Mouse (Mus musculus): ENCODE measurements at regions not wholly inside any gene's neighbourhood (a gene's known extent, or its start where the extent isn't known, plus 50 kb on each side); places are given as distances from the start of the nearest gene placed in this dataset.

- Histone ChIP-seq H3K27ac (ENCODE audit: low read length) (no peak overlapping the region), H3K4me1 (ENCODE audit: control insufficient read depth, low read depth, low read length) (no peaks in the 10 kb centered on the region), H3K9me3 (replicated peaks; ENCODE audit: control insufficient read depth, low read length) (no peaks in the 10 kb centered on the region), H3K4me3 (ENCODE audit: low read depth, low read length) (no peak overlapping the region), H3K9ac (ENCODE audit: low read depth, low read length) (no peak overlapping the region), H3K36me3 (ENCODE audit: control insufficient read depth, insufficient read depth) (no peaks in the 10 kb centered on the region), H3K4me2 (ENCODE audit: low read depth, low read length) (no peak overlapping the region), H3K27me3 (ENCODE audit: control insufficient read depth, insufficient read depth, low read depth, low read length) (no peaks in the 10 kb centered on the region)
- no peak for ATAC-seq (ENCODE audit: low read depth)
- WGBS (ENCODE audit: insufficient replicate concordance): 59% methylated on average over 3 of the region's 3 CpGs
Observed at GRCm38 (mm10) chr17:15167927-15168326, 126.6 kb upstream of the Gm3448 start.

- WGBS (ENCODE audit: insufficient replicate concordance): 50% methylated on average over 5 of the region's 5 CpGs
- Histone ChIP-seq H3K27me3 (ENCODE audit: control insufficient read depth, insufficient read depth, low read depth, low read length) (no peaks in the 10 kb centered on the region), H3K4me3 (ENCODE audit: low read depth, low read length) (no peak overlapping the region), H3K4me1 (ENCODE audit: control insufficient read depth, low read depth, low read length) (no peaks in the 10 kb centered on the region), H3K36me3 (ENCODE audit: control insufficient read depth, insufficient read depth) (no peaks in the 10 kb centered on the region), H3K27ac (ENCODE audit: low read length) (no peak overlapping the region), H3K4me2 (ENCODE audit: low read depth, low read length) (no peak overlapping the region), H3K9me3 (replicated peaks; ENCODE audit: control insufficient read depth, low read length) (no peaks in the 10 kb centered on the region), H3K9ac (ENCODE audit: low read depth, low read length) (no peak overlapping the region)
- no peak for ATAC-seq (ENCODE audit: low read depth)
Observed at GRCm38 (mm10) chr17:15157693-15158333, 116.5 kb upstream of the Gm3448 start.

GRCm38 (mm10) chr17:15152996-15153735 is 111.8 kb upstream of the Gm3448 start:
- WGBS (ENCODE audit: insufficient replicate concordance): 34% methylated on average over 7 of the region's 7 CpGs

GRCm38 (mm10) chr17:15152477-15152876 is 111.1 kb upstream of the Gm3448 start:
- Histone ChIP-seq H3K4me3 (ENCODE audit: low read depth, low read length) (no peak overlapping the region), H3K4me1 (ENCODE audit: control insufficient read depth, low read depth, low read length) (no peaks in the 10 kb centered on the region), H3K27me3 (ENCODE audit: control insufficient read depth, insufficient read depth, low read depth, low read length) (no peaks in the 10 kb centered on the region), H3K27ac (ENCODE audit: low read length) (no peak overlapping the region), H3K36me3 (ENCODE audit: control insufficient read depth, insufficient read depth) (no peaks in the 10 kb centered on the region), H3K9me3 (replicated peaks; ENCODE audit: control insufficient read depth, low read length) (no peaks in the 10 kb centered on the region), H3K9ac (ENCODE audit: low read depth, low read length) (no peak overlapping the region), H3K4me2 (ENCODE audit: low read depth, low read length) (no peak overlapping the region)
- 33% methylated on average over 7 of the region's 7 CpGs for WGBS (ENCODE audit: insufficient replicate concordance)
- ATAC-seq (ENCODE audit: low read depth): no peak

More at GRCm38 (mm10) chr17:15152996-15153735, 111.8 kb upstream of the Gm3448 start:
- Histone ChIP-seq H3K36me3 (ENCODE audit: control insufficient read depth, insufficient read depth) (no peaks in the 10 kb centered on the region), H3K4me3 (ENCODE audit: low read depth, low read length) (no peak overlapping the region), H3K4me1 (ENCODE audit: control insufficient read depth, low read depth, low read length) (no peaks in the 10 kb centered on the region), H3K27ac (ENCODE audit: low read length) (no peak overlapping the region), H3K9me3 (replicated peaks; ENCODE audit: control insufficient read depth, low read length) (no peaks in the 10 kb centered on the region), H3K4me2 (ENCODE audit: low read depth, low read length) (no peak overlapping the region), H3K9ac (ENCODE audit: low read depth, low read length) (no peak overlapping the region), H3K27me3 (ENCODE audit: control insufficient read depth, insufficient read depth, low read depth, low read length) (no peaks in the 10 kb centered on the region)
- ATAC-seq (ENCODE audit: low read depth): no peak

- Histone ChIP-seq H3K4me3 (ENCODE audit: low read depth, low read length) (no peak overlapping the region), H3K27me3 (ENCODE audit: control insufficient read depth, insufficient read depth, low read depth, low read length) (no peaks in the 10 kb centered on the region), H3K27ac (ENCODE audit: low read length) (no peak overlapping the region), H3K4me2 (ENCODE audit: low read depth, low read length) (no peak overlapping the region), H3K9ac (ENCODE audit: low read depth, low read length) (no peak overlapping the region), H3K9me3 (replicated peaks; ENCODE audit: control insufficient read depth, low read length) (no peaks in the 10 kb centered on the region), H3K36me3 (ENCODE audit: control insufficient read depth, insufficient read depth) (no peaks in the 10 kb centered on the region), H3K4me1 (ENCODE audit: control insufficient read depth, low read depth, low read length) (no peaks in the 10 kb centered on the region)
- no peak for ATAC-seq (ENCODE audit: low read depth)
- 15% methylated on average over 3 of the region's 3 CpGs for WGBS (ENCODE audit: insufficient replicate concordance)
Observed at GRCm38 (mm10) chr17:15151695-15152094, 110.4 kb upstream of the Gm3448 start.

- Histone ChIP-seq H3K27me3 (ENCODE audit: control insufficient read depth, insufficient read depth, low read depth, low read length) (no peaks in the 10 kb centered on the region), H3K4me3 (ENCODE audit: low read depth, low read length) (no peak overlapping the region), H3K36me3 (ENCODE audit: control insufficient read depth, insufficient read depth) (no peaks in the 10 kb centered on the region), H3K4me2 (ENCODE audit: low read depth, low read length) (no peak overlapping the region), H3K9me3 (replicated peaks; ENCODE audit: control insufficient read depth, low read length) (no peaks in the 10 kb centered on the region), H3K9ac (ENCODE audit: low read depth, low read length) (no peak overlapping the region), H3K27ac (ENCODE audit: low read length) (no peak overlapping the region), H3K4me1 (ENCODE audit: control insufficient read depth, low read depth, low read length) (no peaks in the 10 kb centered on the region)
- WGBS (ENCODE audit: insufficient replicate concordance): 25% methylated on average over 7 of the region's 7 CpGs
- ATAC-seq (ENCODE audit: low read depth): no peak
Observed at GRCm38 (mm10) chr17:15146607-15147006, 105.3 kb upstream of the Gm3448 start.

- no peaks in the 10 kb centered on the region for H3K4me1 ChIP-seq (ENCODE audit: control insufficient read depth, low read depth, low read length)
- 65% methylated on average over 14 of the region's 14 CpGs for WGBS (ENCODE audit: insufficient replicate concordance)
- H3K36me3 ChIP-seq (ENCODE audit: control insufficient read depth, insufficient read depth): no peaks in the 10 kb centered on the region
- H3K9ac ChIP-seq (ENCODE audit: low read depth, low read length): no peak overlapping the region
- no peaks in the 10 kb centered on the region for H3K9me3 ChIP-seq (replicated peaks; ENCODE audit: control insufficient read depth, low read length)
- no peak overlapping the region for H3K27ac ChIP-seq (ENCODE audit: low read length)
- no peak for ATAC-seq (ENCODE audit: low read depth)
- no peaks in the 10 kb centered on the region for H3K27me3 ChIP-seq (ENCODE audit: control insufficient read depth, insufficient read depth, low read depth, low read length)
- H3K4me3 ChIP-seq (ENCODE audit: low read depth, low read length): no peak overlapping the region
- H3K4me2 ChIP-seq (ENCODE audit: low read depth, low read length): no peak overlapping the region
Observed at GRCm38 (mm10) chr17:15145191-15145968, 104.0 kb upstream of the Gm3448 start.

GRCm38 (mm10) chr17:15140391-15140790 is 99.1 kb upstream of the Gm3448 start:
- H3K4me1 ChIP-seq (ENCODE audit: control insufficient read depth, low read depth, low read length): no peaks in the 10 kb centered on the region
- no peak for ATAC-seq (ENCODE audit: low read depth)
- WGBS (ENCODE audit: insufficient replicate concordance): 49% methylated on average over 4 of the region's 4 CpGs

More at GRCm38 (mm10) chr17:15140391-15140790, 99.1 kb upstream of the Gm3448 start:
- no peak overlapping the region for H3K4me2 ChIP-seq (ENCODE audit: low read depth, low read length)
- no peak overlapping the region for H3K27ac ChIP-seq (ENCODE audit: low read length)
- no peaks in the 10 kb centered on the region for H3K9me3 ChIP-seq (replicated peaks; ENCODE audit: control insufficient read depth, low read length)
- H3K36me3 ChIP-seq (ENCODE audit: control insufficient read depth, insufficient read depth): no peaks in the 10 kb centered on the region
- H3K4me3 ChIP-seq (ENCODE audit: low read depth, low read length): no peak overlapping the region
- H3K27me3 ChIP-seq (ENCODE audit: control insufficient read depth, insufficient read depth, low read depth, low read length): no peaks in the 10 kb centered on the region
- H3K9ac ChIP-seq (ENCODE audit: low read depth, low read length): no peak overlapping the region
